Mouse (Mus musculus) gastrocnemius, adult 2 months (tissue): ENCODE results near the gene Hectd1. TPM values are rescaled to one million over a fixed set of nuclear protein-coding genes. Genes with fewer than 3 reads are reported as not detected.
A peak's percentile ranks its signal among the peaks of the same experiment; 100 is the strongest.

Experiments
- DNase-seq: peaks from one replicate; pipeline ENCODE4 v3.0.0; 2022
- H3K27ac ChIP-seq: fragments of 200-600 bp; 2 replicates; pipeline ENCODE4 v1.8.1; 2022; ENCODE audit warnings: mild to moderate bottlenecking
- H3K4me3 ChIP-seq: fragments of 200-600 bp; 2 replicates; pipeline ENCODE4 v1.8.1; 2022; ENCODE audit warnings: mild to moderate bottlenecking, moderate library complexity
- CTCF ChIP-seq: fragments of 200-600 bp; IDR thresholded peaks from 2 replicates; pipeline ENCODE4 v1.8.1; 2022; ENCODE audit warnings: antibody characterized with exemption, mild to moderate bottlenecking, moderate library complexity
- intact Hi-C: fragments of 180-260 bp; cut with DNase I; formaldehyde crosslinking; loops from one replicate; pipeline ENCODE4 v1.15.1; 2025
- total RNA-seq, 2 experiments: library from RNA; stranded (reverse); gene quantifications; 2 replicates each; pipeline ENCODE4 v1.2.3; 2021

Hectd1 gene
- total RNA-seq, 2 experiments from 2014 or later = 98.6 to 100 TPM

DNA sequence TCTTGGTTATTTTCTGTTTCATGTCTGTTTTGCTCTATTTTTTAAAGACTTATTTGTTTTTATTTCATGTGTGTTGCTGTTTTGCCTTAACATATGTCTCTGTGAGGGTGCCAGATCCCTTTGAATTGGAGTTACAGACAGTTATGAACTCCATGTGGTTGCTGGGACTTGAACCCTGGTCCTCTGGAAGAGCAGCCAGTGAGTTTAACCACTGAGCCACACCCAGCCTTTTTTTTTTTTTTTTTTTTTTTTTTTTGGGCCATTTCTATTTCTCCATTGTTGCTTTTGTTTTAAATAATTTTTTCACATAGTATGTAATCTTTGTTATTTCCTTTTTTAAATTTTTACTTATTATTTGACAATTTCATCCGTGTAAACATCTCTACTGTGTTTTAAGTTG, 10.5 kb upstream of the Hectd1 start:
- no peak overlapping the region for H3K4me3 ChIP-seq
- no peak for DNase-seq
- TF ChIP-seq CTCF = no peak
- no peak overlapping the region for H3K27ac ChIP-seq
- intact Hi-C loops = no loop called here

- intact Hi-C loops = no loop called here
- no peak for DNase-seq
- no peak overlapping the region for H3K4me3 ChIP-seq
- no peak overlapping the region for H3K27ac ChIP-seq
- no peak for TF ChIP-seq CTCF
Observed at GRCm38 (mm10) chr12:51835219-51835618, 5.9 kb upstream of the Hectd1 start.

GRCm38 (mm10) chr12:51831931-51832330, 2.6 kb upstream of the Hectd1 start:
- intact Hi-C loops = no loop called here
- no peak for TF ChIP-seq CTCF
- no peak for DNase-seq
- H3K27ac ChIP-seq = peak overlapping the region; percentile 99
- H3K4me3 ChIP-seq = no peak overlapping the region

DNA sequence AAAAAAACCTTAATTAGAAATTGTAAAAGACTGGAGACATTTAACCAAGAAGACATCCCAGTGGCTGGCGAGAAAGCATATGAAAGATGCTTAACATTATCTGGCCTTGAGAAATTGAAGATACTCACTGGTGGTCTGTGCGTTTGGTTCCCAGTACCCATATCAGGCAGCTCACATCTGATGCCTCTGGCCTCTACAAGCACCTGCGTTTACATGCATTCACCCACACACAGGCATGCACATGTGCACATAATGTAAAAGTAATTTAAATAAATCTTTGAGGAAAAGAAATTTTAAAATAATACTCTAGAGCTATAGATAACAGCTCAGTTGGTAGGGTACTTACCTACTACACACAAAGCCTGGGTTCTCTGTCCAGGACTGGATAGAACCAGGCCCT, 2.0 kb upstream of the Hectd1 start:
- Histone ChIP-seq H3K4me3 (peak overlapping the region; percentile 92), H3K27ac (peak overlapping the region; percentile 99)
- intact Hi-C loops = no loop called here
- no peak for TF ChIP-seq CTCF
- DNase-seq = no peak

- DNase-seq = no peak
- Histone ChIP-seq H3K4me3 (peak overlapping the region; percentile 92), H3K27ac (peak overlapping the region; percentile 99)
- intact Hi-C loops = loop anchor here (1.0 kb wide), 1 partner anchor 13 kb away; no protein-coding TSS in a partner anchor
- no peak for TF ChIP-seq CTCF
Observed at GRCm38 (mm10) chr12:51830671-51831070, 1.3 kb upstream of the Hectd1 start.

DNA sequence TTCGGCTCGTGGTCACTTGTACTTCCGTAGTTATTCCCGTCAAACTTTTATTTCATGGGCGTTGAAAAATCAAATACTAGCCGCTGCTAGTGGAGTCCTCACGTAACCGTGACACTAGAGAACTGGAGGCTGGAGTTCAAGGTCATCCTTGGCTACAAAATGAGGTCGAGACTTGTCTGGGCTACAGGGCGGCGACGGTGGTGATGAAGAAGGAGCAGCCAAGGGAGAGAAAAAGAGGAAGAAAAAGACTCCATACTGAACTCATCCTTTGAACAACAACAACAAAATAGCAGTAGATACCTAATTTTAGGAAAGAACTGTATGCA, 704 bp upstream of the Hectd1 start:
- H3K27ac ChIP-seq = peak overlapping the region; percentile 99
- no peak for DNase-seq
- intact Hi-C loops = loop anchor here (1.0 kb wide), 1 partner anchor 13 kb away; no protein-coding TSS in a partner anchor
- H3K4me3 ChIP-seq = peak overlapping the region; percentile 92
- TF ChIP-seq CTCF = no peak

- peak; percentile 71 for DNase-seq
- no peak for TF ChIP-seq CTCF
- Histone ChIP-seq H3K4me3 (peak overlapping the region; percentile 92), H3K27ac (peak overlapping the region; percentile 99)
- intact Hi-C loops = loop anchor here (1.0 to 10.0 kb wide), 3 partner anchors 37 to 136 kb away; no protein-coding TSS in a partner anchor
Observed at GRCm38 (mm10) chr12:51828716-51829289, 533 bp downstream of the Hectd1 start.

- DNase-seq = no peak
- intact Hi-C loops = loop anchor here (5.0 to 10.0 kb wide), 2 partner anchors 54 to 137 kb away; no protein-coding TSS in a partner anchor
- Histone ChIP-seq H3K4me3 (peak overlapping the region; percentile 92), H3K27ac (peak overlapping the region; percentile 99)
- no peak for TF ChIP-seq CTCF
Observed at GRCm38 (mm10) chr12:51827958-51828650, 1.2 kb downstream of the Hectd1 start.

DNA sequence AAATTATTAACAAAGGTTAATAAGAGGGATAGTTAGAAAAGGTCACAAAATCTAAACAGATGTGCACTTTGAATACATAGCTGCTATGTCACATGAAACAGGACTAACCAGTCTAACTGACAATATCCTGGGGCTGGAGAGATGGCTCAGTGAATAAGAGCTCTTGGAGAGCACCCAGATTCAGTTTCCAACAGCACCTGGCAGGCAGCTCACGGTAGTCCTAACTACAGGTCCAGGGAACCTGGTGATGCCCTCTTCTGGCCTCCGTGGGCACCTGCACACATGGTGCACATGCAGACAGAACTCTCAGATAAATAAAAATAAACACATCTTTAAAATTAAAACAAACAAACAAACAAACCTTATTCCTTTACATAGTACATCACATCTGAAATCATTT, 4.0 kb downstream of the Hectd1 start:
- Histone ChIP-seq H3K27ac (no peak overlapping the region), H3K4me3 (no peak overlapping the region)
- TF ChIP-seq CTCF = peak; percentile 42
- intact Hi-C loops = loop anchor here (5.0 to 10.0 kb wide), 2 partner anchors 57 to 139 kb away; no protein-coding TSS in a partner anchor
- peak; percentile 49 for DNase-seq

DNA sequence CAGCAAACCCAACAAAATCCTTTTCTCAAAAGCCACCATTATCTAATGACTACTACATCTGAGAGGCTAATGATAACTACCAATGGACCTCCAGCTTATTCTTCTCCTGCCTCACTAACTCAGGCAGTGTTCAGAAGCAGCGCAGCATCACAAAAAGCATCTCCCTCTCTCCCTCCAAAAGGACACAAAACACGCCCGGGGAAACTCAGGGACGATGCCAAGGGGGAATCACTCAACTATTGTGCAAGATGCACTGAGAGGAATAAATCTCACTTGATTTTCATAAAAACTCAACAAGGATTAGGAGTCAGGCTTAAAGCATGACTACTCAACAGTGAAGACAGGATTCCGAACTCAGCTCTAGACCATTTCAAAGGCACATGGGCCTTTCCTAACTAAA, 6.0 kb downstream of the Hectd1 start:
- peak; percentile 31 for DNase-seq
- no peak for TF ChIP-seq CTCF
- Histone ChIP-seq H3K27ac (peak overlapping the region; percentile 32; the same call in 1 of the 2 replicates), H3K4me3 (no peak overlapping the region)
- intact Hi-C loops = loop anchor here (10.0 kb wide), 1 partner anchor 141 kb away; no protein-coding TSS in a partner anchor

- TF ChIP-seq CTCF = no peak
- intact Hi-C loops = loop anchor here (10.0 kb wide), 1 partner anchor 142 kb away; no protein-coding TSS in a partner anchor
- Histone ChIP-seq H3K4me3 (no peak overlapping the region), H3K27ac (peak overlapping the region; percentile 32; the same call in 1 of the 2 replicates)
- no peak for DNase-seq
Observed at GRCm38 (mm10) chr12:51822861-51823260, 6.5 kb downstream of the Hectd1 start.

DNA sequence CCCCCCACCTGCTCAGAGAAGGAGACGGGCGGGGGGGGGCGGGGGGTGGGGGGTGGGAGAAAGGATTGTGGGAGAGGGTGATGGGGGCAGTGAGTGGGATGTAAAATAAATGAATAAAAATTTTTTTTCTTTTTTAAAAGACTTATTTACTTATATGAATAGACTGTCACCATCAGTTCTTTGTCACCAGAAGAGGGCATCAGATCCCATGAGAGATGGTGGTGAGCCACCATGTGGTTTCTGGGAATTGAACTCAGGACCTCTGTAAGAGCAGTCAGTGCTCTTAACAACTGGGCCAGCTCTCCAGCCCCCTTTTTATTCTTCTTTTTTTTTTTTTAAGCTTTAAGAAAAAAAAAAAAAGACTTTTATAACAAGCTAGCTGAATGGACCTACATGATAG, 7.1 kb downstream of the Hectd1 start:
- TF ChIP-seq CTCF = peak; percentile 41
- Histone ChIP-seq H3K27ac (no peak overlapping the region), H3K4me3 (no peak overlapping the region)
- no peak for DNase-seq
- intact Hi-C loops = loop anchor here (10.0 kb wide), 1 partner anchor 143 kb away; no protein-coding TSS in a partner anchor

- no peak overlapping the region for H3K4me3 ChIP-seq
- DNase-seq = peak; percentile 26
- intact Hi-C loops = loop anchor here (10.0 kb wide), 1 partner anchor 144 kb away; no protein-coding TSS in a partner anchor
- peak overlapping the region; percentile 58 for H3K27ac ChIP-seq
- TF ChIP-seq CTCF = no peak
Observed at GRCm38 (mm10) chr12:51821256-51821655, 8.1 kb downstream of the Hectd1 start.
